Mouse (Mus musculus) frontal cortex, postnatal 14 days (tissue): ENCODE results near the gene Gpx1.
"Not testable (repeated sequence)": the region's sequence is repeated elsewhere in the genome, so short reads cannot be mapped to it uniquely, and the experiment has no call there.

Experiments
- DNase-seq, 2 experiments: peaks; one replicate each; pipeline ENCODE4 v3.0.0; 2022; ENCODE audit warnings: low spot score in 2 of 2

The Gpx1 gene

DNA sequence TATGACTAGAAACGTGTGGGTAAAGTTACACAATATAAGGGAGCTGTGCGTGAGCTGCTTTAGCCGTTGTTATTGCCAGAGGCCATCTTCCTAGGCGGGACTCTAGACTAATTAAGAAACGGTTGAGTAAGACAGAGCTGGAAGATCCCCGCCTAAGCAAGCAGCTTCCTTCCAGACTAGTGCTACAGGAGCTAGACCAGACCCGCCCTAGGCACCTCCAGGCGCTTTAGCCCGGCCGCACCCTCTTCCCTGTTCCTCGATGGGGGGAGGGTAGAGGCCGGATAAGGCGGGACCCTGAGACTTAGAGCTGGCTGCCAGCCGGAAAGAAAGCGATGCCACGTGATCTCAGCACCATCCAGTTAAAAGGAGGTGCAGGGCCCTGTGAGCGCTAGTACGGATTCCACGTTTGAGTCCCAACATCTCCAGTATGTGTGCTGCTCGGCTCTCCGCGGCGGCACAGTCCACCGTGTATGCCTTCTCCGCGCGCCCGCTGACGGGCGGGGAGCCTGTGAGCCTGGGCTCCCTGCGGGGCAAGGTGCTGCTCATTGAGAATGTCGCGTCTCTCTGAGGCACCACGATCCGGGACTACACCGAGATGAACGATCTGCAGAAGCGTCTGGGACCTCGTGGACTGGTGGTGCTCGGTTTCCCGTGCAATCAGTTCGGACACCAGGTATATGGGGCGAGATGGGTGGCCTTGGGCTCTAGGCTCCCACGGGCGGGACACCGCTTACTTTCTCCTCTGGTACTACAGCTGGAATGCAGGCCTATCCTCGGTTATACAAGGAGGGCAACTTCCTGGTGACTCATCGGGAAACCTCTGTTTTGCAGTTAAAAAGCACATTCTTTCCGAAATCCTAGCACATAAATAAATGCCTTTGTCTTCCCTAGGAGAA lies at the start of gene Gpx1:
Gene Gpx1, plus strand, starts transcription at position 18 of the 896 bp plus-strand sequence.
- peak; percentile 81 for DNase-seq

DNA sequence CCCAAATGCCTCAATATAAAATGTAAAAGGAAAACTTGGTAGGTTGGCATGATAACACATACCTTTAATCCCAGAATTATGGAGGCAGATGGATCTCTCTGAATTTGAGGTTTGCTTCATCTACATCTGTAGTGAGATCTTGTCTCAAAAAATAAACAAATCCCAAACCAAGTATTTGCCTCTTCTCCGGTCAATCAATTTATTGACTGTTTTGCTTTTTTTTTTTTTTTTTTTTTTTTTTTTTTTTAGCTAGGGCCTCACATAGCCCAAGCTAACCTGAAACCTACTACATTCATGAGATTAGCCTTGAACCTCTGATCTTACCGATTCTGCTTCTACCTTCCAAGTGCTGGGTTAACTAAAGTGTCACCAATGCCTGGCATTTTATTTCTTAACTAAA lies 49.4 kb upstream of the Gpx1 start:
- DNase-seq, result no peak

DNA sequence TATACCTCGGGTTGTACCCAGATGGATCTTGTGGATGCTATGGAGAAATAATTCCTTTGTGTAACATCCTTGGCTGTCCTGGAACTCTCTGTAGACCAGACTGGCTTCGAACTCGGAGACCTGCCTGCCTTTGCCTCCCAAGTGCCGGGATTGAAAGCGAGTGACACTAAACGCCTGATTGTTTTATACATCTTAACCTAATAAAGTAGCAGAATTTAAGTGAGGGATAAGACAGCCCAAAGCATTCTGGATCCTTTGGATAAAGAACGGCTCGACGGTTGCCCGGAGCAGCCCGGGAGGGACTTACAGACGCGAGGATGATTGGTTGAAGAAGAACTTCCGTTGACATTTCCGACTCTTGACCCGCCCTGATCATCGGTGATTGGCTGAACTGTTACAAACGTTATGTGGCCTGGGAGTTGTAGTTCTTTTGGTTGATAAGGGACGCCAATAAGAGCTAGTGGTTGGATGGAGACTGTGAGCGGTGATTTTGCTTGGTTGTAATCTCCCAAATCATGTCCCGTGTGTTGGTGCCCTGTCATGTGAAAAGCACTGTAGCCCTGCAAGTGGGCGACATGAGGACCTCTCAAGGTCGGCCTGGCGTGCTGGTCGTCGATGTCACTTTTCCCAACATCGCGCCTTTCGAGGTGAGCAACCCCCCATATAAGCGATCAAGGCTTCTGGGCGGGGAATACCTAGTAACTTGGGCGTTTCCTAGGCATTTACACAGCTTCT lies 48.5 kb upstream of the Gpx1 start, which contains the start of gene Nicn1:
Gene Nicn1, plus strand, starts transcription at position 414 of the 735 bp plus-strand sequence.
- peak; percentile 92 to 96 for DNase-seq

DNA sequence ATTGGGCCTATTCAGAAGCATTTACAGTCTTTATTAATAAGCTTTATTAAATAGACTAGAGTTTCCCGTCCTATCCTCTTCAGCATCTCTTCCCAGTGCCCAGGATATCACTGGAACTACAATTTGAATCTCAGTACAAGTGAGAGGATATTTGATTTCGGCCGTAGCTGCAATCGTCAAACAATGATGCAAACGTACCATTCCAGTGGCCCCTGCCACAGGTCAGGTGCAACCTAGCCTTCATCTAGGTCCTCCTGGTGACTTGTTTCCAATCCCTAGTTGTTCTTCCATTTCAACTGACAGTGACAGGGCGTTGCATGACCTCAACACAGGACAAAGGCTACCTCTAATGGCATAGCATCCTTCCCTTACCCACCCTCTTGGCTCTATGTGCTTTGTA lies 47.9 kb upstream of the Gpx1 start:
- no peak for DNase-seq

DNA sequence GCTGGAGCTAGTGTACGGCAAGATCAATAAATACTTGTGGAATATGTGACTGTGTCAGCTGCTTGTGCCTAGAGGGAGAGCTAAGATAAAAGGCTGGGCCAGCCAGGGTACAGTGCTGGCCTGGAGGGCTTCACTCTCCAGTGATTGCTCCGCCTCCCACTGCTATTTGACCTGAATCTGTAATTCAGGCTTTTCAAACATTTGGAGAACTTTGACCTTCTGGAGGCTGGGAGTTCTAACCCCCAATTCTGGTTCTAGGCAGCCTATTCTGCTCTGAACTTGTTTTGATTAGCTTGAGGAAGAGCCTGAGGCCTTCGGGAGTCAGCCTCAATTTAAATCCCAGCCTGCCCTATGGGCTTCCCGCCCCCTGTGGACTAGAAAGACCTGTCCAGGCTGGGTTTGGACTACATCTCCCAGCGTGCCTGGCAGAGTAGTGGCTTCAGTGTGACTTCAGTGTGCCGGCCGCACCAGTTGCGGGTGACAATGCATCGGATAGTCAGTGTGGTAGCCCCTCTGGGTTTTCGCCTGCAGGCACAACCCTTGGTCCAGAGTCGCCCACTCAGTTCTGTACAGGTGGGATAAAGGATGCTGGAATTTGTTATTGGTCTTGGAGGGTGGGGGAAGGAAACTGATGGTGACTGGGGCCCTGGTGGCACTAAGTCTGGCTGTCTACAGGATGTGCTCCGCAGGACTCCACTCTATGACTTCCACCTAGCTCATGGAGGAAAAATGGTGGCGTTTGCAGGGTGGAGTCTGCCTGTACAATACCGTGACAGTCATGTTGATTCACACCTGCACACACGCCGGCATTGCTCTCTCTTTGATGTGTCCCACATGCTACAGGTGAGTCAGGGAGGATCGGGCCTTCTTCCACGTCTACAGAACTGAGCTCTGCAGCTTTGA lies 42.0 kb upstream of the Gpx1 start, which contains the start of gene Amt:
Gene Amt, plus strand, starts transcription at position 401 of the 903 bp plus-strand sequence.
- peak in 1 of 2 experiments; percentile 21 for DNase-seq

DNA sequence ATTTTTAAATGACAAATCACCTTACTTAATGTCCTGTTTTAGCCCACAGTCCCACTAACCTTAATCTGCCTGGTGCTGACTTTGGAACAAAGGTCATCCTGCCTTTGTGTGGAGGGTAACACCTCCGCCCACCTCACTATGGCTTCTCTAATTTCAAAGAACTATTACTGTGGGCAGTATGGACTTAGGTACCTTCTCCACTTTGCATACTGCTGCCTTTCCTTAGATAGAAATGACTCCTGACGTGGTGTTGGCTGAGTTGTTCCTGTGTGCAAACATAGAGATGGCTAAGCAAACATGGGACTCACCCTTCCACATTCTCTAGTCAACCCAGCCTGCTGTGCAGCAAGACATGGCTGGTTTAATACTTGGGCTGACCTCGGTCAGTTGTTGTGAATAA lies 36.9 kb upstream of the Gpx1 start:
- no peak for DNase-seq

DNA sequence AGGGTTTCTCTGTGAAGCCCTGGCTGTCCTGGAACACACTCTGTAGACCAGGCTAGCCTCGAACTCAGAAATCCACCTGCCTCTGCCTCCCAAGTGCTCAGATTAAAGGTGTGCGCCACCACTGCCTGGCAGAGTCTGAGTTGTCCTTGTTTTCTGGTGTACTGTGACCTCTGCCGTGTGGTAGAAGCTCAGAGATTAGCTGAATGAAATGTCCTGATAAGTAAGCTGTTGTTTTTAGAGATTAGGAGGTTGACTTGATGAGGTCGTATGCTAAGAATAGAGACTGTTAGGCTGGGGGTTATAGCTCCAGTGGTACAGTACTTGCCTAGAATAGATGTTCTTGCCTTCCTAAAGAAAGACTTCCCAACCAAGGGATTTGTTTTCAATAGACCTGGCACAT lies 34.0 kb upstream of the Gpx1 start:
- no peak for DNase-seq

DNA sequence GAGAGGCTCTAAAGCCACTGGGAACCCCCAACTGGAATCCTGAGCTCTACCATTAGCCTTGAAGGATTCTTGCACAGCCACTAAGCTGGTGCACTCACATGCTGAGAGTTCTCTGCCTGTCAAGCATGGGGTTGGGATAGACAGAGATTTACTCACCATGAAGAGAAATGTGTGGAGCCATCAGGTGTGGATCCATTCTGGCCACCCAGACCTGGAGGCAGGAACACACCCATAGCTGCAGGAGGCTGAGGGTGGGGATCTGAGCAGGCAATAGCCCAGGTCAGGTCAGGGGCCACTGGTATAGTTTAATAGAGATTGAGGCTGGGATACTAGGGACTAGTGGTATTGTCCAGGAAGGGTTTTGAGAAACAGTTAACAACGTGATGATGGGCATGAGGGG lies 33.5 kb upstream of the Gpx1 start:
- DNase-seq, result peak in 1 of 2 experiments; percentile 16

DNA sequence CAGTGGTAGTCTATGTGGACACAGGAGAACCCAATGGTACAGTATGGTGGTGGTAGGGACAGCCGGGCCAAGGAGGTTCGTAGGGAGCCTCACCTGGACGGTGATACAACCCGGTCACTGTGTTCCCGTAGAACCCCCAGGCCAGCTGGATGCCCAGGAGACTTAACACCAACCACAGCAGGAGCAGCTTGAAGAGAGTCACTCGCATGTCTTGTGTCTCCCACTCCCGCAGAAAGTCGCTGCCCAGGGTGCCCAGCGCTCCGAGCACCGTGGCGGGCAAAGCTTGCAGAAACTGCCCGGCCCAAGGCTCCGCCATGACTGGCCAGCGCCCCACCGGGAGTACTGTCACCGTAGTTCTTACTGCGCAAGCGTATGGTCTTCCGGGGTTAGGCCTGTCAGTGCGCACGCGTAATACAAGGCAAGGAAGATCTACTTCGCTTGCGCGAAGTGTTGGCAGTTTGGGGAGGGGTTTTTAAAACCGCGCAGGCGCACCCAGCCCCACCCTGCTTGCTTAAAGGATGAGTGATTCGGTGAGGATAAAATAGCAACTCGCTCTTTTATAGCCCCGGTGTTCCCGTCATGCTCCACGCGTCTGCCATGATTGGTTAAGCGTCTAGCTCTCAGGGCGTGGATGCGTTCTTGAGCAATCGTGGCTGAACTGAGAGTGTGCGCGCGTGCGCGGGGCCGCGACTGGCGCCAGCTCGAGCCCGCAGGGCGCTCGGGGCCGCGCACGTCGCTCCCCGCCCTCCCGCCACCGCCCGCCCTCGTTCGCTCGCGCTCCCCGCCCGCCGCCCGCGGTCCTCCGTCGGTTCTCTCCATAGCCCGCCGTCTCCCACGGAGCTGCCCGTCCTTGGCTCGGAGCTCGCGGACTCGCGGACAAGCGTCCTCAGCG lies 32.8 kb upstream of the Gpx1 start, which contains the start of the genes Rhoa and Tcta:
Gene Rhoa, plus strand, starts transcription at position 501 of the 892 bp plus-strand sequence.
Gene Tcta, minus strand, starts transcription at position 532 of the 892 bp plus-strand sequence.
- DNase-seq, result peak; percentile 98 to 100

DNA sequence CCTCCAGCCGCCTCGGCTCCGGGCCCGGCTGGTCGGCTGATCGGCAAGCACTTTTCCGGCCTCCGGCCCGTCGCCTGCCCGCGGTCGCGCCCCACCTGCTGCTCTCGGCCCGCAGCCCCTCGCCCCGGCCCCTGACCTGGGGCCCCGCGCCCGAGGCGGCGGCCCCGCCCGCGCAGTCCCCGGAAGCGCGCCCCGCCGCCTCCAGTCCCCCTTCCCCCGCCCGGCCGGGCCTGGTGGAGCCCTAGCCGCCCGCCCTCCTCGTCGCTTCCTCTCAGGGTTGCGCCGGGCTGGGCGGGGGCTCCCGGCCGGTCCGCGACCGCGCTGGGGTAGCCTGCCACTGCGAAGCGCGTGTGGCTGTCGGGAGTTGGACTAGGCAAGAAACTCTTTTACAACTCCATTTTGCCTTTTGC lies 32.1 kb upstream of the Gpx1 start:
- DNase-seq, result no peak

DNA sequence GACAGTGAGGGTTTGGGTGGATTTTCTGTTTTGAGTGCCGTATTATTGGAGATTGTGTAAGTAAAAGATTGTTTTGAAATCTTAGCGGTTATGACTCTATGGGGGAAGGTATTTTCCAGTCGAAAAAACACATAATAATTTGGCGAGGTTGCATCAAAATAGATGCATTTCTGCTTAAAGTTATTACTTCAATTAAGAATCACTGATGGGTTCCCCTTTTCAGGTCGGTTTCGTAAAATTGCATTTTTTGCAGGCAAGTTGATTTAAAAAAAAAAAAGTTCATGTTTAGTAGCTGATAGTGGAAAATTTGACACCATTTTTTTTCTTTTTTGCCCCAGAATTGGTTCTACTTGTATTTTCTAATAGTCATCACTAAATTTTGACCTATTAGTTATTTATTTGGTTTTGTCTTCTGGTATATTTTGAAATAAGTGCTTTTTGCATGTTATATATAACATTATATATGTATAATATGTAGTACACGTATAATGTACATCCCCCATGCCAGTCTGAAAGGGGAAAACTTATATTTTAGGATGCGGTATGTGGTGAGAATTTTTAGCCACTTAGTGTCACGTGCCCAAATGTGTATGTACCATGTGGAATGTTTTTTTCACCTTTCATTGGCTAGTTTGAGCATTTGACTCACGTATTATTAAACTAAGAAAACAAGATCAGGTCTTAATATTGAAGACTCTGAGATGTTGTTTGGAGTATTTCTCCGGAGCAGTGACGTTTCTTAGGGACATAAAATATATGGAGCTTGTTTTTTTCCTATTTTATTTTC lies 31.5 kb upstream of the Gpx1 start:
- DNase-seq, result no peak

DNA sequence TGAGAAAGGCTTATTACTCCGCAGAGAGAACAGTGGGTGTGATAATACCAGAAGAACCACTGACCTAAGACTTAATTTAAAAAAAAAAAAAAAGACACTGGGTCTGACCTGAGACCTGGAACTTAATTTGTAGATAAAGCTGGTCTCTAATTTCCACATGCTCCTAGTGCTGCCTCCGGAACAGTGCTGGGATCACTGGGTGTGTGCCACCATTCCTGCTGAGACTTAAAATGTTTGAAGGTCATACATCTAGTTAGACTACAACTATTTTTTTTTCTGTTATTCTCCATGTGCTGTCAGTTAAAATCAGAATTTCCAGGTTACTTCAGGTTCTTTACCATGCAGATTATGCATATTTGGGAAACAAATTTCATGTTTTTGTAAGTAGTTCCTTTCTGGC lies 30.6 kb upstream of the Gpx1 start:
- DNase-seq, result no peak

DNA sequence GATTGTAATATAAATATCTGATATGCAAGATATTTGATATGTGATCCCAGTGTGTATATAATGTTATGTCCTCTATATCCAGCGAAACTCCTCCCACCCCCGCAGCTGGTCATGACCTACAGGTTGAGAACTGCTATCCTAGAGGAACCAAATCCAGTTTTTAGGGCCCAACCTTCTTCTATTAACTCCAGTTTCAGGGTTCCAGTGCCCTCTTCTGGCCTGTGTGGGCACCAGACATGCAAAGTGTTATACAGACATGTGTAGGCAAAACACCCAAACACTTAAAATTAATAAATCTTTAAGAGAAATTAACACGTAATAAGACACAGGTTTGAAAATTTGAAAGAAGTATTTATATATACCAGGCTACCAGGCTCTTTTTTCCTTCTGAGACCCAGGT lies 21.1 kb upstream of the Gpx1 start:
- no peak for DNase-seq

DNA sequence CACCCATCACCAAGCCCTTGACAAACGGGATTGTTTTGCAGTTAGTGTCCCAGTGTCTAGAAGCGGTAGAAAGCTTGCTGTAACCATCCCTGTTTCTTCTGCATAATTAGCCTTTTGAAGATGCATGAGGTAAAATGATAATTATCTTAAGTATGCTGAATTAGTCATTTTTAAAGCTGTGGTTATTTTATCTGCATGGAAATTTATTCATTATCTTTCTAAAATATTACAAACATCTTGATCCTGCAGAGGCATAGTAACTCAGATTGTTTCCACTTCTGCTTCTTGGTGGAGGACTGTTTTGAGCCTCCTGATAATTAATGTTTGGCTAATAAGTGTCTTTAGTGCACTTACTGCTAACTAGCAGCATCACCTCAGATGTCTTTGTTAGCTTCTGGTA lies 20.2 kb upstream of the Gpx1 start:
- DNase-seq, result no peak

DNA sequence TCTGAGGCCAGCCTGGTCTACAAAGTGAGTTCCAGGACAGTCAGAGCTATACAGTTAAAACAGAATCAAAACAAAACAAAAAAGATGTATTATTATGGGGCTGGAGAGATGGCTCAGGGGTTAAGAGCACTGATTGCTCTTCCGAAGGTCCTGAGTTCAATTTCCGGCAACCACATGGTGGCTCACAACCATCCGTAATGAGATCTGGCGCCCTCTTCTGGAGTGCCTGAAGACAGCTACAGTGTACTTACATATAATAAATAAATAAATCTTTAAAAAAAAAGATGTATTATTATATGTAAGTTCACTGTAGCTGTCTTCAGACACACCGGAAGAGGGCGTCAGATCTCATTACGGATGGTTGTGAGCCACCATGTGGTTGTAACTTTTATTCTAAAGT lies 16.6 kb upstream of the Gpx1 start:
- DNase-seq, result not testable (repeated sequence)

DNA sequence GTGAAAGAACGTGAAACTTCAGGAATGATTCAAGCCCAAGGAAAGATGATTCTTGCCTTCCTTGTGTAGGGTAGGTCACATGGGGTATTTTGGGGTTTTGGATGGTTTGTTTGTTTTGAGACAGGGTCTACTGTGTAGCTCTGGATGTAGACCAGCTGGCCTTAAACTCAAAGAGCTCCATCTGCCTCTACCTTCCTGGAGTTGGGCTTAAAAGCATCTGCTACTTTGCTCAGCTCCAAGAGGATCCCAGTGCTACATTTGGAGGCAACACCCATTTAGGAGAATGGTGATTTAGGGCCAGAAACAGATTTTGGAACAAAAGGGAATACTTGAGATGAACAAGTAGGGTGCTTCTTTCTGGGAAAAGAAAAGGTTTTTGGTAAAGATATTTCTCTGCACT lies 13.9 kb upstream of the Gpx1 start:
- DNase-seq, result no peak

DNA sequence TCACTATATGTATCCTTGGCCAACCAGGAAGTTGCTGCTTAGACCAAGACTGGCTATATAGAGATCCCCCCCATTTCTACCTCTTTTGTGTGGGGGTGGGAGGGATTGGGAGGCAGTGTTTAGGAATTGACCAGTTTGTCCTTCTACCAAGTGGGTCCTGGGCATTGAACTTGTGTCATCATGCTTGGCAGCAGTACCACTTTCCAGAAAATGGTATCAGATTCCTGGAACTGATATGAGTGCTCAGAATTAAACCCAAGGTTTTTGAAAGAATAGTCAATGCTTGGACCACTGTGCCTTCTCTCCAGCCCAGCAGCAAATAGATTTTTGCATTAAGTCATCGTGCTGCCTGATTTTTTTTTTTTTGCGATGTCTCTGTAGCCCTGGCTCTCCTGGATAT lies 12.9 kb upstream of the Gpx1 start:
- no peak for DNase-seq

DNA sequence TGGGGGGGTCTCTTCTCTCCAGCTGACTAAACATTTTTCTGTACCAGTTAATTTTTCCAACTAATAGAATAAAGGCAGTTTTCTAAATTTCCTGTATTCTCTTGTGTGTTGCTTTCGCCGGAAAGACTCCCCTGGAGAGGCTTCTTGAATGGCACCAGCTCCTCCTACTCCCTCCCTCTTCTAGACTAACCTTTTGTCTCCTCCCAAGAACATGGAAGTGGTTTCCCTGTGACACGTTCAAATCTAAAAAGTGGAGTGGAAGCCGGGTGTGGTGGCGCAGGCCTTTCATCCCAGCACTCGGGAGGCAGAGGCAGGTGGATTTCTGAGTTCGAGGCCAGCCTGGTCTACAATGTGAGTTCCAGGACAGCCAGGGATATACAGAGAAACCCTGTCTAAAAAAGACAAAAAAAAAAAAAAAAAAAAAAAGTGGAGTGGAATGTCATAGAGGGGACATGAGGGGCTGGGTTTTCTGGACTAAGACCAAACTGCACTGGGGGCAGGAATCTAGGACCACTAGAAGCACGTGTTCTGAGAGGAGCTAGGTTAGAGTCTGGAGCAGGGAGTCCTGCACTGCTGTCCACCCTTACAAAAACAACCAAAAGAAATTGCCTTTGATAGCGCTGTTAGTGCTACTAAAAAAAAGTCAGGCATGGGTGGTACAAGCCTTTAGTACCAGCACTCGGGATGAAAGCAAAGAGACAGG lies 704 bp upstream of the Gpx1 start:
- no peak for DNase-seq

DNA sequence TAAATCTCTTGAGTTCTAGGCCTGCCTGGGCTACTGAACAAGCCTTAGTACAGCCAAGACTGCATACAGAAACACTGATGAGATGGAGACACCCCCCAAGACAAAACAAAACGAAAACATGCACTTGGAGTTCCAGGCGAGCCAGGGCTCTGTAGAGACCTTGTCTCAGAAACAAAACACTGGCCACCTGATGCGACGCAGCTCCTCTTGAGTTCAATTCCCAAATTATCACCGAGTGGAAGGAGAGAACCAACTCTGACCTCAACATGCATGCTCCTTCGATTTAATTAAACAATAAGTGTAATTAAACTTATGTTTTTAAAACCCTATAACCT lies 185 bp upstream of the Gpx1 start:
- no peak for DNase-seq
